Mouse (Mus musculus): Measurements from ENCODE around the gene Iqgap3. TPM values are rescaled to one million over a fixed set of nuclear protein-coding genes. Genes with fewer than 3 reads are reported as not detected.
A peak's percentile ranks its signal among the peaks of the same experiment; 100 is the strongest.

Gene Iqgap3
- polyA plus RNA-seq, 1 experiment, result 3.3 TPM

DNA sequence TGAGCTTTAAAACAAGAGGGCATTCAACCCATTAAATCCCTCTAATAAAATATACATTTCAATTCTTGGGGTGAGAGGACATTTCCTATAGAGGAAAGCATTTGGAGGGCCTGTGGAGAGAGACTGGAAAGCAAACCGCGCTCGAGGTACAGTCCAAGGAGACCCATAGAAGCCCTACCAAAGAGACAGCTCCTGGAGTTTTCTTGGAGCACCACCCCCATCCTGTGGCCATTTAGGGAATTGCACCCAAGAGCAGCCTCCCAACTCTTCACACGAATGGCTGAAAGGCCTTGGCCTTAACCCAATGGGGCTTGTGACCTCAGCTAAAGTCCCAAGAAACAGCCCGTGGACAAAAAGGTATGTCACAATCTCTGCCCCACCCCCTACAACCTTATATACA, 10.0 kb upstream of the Iqgap3 start:
- Histone ChIP-seq H3K9me3 (no peaks in the 10 kb centered on the region), H3K4me1 (peaks cover 10% of the 10 kb centered on the region; the same call in 1 of the 2 replicates), H3K27me3 (replicated peaks) (peaks cover 59% of the 10 kb centered on the region), H3K36me3 (replicated peaks; ENCODE audit: low read length) (no peaks in the 10 kb centered on the region), H3K4me3 (replicated peaks) (no peak overlapping the region)
- TF ChIP-seq FLI1 (IDR thresholded peaks at IDR 0.05; ENCODE audit: low read length), result no peak
- TF ChIP-seq GATA1 (IDR thresholded peaks at IDR 0.05; ENCODE audit: borderline replicate concordance, low read length), result no peak

DNA sequence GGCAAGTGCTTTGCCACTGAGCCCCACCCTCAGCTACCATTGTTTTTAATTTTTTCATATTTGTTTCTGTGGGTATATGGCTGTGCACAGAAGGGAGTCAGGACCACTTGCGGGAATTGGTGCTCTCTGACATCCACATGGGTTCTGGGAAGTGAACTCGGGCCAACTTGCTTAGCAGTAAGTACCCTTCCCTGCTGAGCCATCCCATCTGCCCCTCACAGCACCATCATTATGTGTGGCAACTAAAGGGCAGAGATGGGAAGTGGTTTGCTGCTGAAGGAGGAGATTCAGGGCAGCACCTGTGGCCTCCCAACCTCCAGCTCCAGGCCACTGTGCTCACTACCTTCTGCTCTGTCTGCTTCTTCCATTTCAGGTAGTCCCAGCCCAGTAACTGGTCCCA, 8.1 kb upstream of the Iqgap3 start:
- Histone ChIP-seq H3K4me1 (peaks cover 13% of the 10 kb centered on the region; the same call in 1 of the 2 replicates), H3K36me3 (replicated peaks; ENCODE audit: low read length) (no peaks in the 10 kb centered on the region), H3K27me3 (replicated peaks) (peaks cover 65% of the 10 kb centered on the region), H3K4me3 (replicated peaks) (no peak overlapping the region), H3K9me3 (no peaks in the 10 kb centered on the region)
- TF ChIP-seq FLI1 (IDR thresholded peaks at IDR 0.05; ENCODE audit: low read length), result no peak
- no peak for TF ChIP-seq GATA1 (IDR thresholded peaks at IDR 0.05; ENCODE audit: borderline replicate concordance, low read length)

DNA sequence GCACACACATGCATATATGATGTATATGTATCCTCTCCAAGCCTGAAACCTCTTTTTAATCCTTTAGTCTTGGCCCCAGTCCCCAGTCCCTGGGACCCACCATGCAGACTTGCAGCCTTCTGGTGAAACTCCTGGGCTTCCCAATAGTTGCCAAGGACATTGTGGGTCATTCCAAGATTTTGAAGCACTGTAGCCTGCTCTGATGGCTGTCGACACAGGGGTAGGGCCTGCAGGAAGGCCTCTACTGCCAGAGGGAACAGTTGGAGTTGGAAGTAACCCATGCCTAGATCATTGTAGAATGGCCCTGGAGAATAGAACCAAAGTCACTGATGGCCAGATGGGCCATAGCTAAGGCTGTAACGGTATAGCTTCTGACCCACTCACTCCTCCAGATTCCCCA, 7.4 kb upstream of the Iqgap3 start:
- peaks cover 69% of the 10 kb centered on the region for H3K27me3 ChIP-seq (replicated peaks)
- peaks cover 13% of the 10 kb centered on the region; the same call in 1 of the 2 replicates for H3K4me1 ChIP-seq
- TF ChIP-seq FLI1 (IDR thresholded peaks at IDR 0.05; ENCODE audit: low read length) (no peak), GATA1 (IDR thresholded peaks at IDR 0.05; ENCODE audit: borderline replicate concordance, low read length) (no peak)
- H3K9me3 ChIP-seq, result no peaks in the 10 kb centered on the region
- no peak overlapping the region for H3K4me3 ChIP-seq (replicated peaks)
- no peaks in the 10 kb centered on the region for H3K36me3 ChIP-seq (replicated peaks; ENCODE audit: low read length)

DNA sequence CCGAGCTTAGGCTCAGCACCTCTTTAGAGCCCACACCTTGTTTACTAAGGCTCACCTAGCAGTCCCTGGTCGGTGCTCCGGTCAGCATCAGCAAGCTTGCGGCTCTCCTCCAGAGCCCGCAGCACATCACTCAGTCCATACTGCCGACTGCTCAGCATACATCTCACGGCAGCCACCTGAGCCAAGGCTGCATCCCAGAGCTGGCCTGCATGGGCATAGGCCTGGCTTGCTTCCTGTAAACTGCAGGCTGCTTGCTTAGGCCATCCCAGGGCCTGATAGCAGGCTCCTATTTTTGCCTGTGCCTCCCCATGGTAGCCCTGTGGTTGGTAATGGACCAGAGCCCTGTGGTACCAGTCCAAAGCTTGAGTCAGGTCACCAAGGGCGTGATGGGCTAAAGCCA, 7.0 kb upstream of the Iqgap3 start:
- peaks cover 65% of the 10 kb centered on the region for H3K27me3 ChIP-seq (replicated peaks)
- H3K4me1 ChIP-seq, result peaks cover 13% of the 10 kb centered on the region; the same call in 1 of the 2 replicates
- H3K4me3 ChIP-seq (replicated peaks), result no peak overlapping the region
- no peak for TF ChIP-seq GATA1 (IDR thresholded peaks at IDR 0.05; ENCODE audit: borderline replicate concordance, low read length)
- TF ChIP-seq FLI1 (IDR thresholded peaks at IDR 0.05; ENCODE audit: low read length), result no peak
- H3K36me3 ChIP-seq (replicated peaks; ENCODE audit: low read length), result no peaks in the 10 kb centered on the region
- no peaks in the 10 kb centered on the region for H3K9me3 ChIP-seq

DNA sequence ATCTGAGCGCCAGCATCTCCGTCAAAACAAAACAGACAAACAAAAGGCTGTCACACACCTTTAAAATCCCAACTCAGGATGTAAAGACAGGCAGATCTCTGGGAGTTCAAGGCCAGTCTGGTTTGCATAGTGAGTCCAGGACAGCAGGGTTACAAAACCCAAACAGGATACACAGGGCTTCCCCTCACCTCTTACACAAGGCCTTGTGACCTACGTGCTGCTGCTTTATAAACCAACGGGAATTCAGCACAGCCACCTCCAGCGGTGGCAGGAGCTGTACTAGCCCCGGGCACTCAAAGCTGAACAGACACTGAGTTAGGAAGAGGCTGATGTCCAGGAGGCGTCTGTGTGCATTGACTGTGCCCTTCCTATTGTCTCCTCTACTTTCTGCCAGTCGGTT, 4.3 kb upstream of the Iqgap3 start:
- Histone ChIP-seq H3K36me3 (replicated peaks; ENCODE audit: low read length) (no peaks in the 10 kb centered on the region), H3K27me3 (replicated peaks) (peaks cover 45% of the 10 kb centered on the region), H3K4me3 (replicated peaks) (no peak overlapping the region), H3K9me3 (no peaks in the 10 kb centered on the region), H3K4me1 (peaks cover 15% of the 10 kb centered on the region)
- TF ChIP-seq GATA1 (IDR thresholded peaks at IDR 0.05; ENCODE audit: borderline replicate concordance, low read length) (no peak), FLI1 (IDR thresholded peaks at IDR 0.05; ENCODE audit: low read length) (no peak)

DNA sequence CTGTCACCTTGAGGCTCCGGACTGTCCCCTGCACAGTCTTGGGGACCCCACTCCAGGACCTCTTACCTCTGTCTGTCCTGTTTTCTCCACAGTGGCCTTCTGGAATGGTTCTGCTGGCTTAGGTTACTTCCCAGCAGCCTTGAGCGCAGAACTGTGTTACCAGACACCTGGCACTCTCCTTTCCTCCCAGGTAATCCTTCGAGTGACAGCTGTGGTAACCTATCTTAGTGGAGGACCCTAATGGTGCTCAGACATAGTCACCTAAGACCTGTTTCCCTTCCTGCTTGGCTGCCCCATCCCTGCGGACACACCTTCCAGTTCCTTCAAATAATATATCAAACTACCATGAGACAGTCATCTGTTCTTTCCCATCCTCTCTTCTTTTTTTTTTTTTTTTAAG, 3.6 kb upstream of the Iqgap3 start, which contains the start of gene Ttc24:
TSS of gene Ttc24 (minus strand) at position 101 of the 400 bp plus-strand sequence.
- Histone ChIP-seq H3K4me1 (peaks cover 23% of the 10 kb centered on the region), H3K9me3 (no peaks in the 10 kb centered on the region), H3K36me3 (replicated peaks; ENCODE audit: low read length) (no peaks in the 10 kb centered on the region), H3K27me3 (replicated peaks) (peaks cover 40% of the 10 kb centered on the region), H3K4me3 (replicated peaks) (no peak within 1 kb of the TSS)
- no peak for TF ChIP-seq GATA1 (IDR thresholded peaks at IDR 0.05; ENCODE audit: borderline replicate concordance, low read length)
- TF ChIP-seq FLI1 (IDR thresholded peaks at IDR 0.05; ENCODE audit: low read length), result no peak

DNA sequence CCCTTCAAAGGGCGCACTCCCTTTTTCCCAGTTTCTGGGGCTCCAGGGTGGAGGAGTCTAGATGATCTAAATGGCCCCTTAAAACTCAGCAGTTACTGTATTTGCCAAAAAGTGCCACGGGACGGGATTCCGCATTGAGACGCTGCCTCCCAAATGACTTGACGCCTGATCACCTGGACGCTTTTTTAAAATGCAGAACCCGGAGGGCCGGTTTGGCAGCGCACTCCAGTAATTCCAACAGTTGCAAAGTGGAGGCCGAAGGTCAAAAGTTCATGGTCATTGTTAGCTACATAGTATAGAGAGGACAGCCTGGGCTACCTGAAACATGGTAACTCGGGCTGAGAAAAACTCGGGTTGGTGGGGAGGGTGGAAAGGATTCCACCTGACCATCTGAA, 450 bp downstream of the Iqgap3 start:
- Histone ChIP-seq H3K36me3 (replicated peaks; ENCODE audit: low read length) (peaks cover 19% of the 10 kb centered on the region), H3K9me3 (no peaks in the 10 kb centered on the region), H3K27me3 (replicated peaks) (peaks cover 14% of the 10 kb centered on the region), H3K4me3 (replicated peaks) (peak overlapping the region; percentile 93), H3K4me1 (peaks cover 28% of the 10 kb centered on the region)
- TF ChIP-seq GATA1 (IDR thresholded peaks at IDR 0.05; ENCODE audit: borderline replicate concordance, low read length) (no peak), FLI1 (IDR thresholded peaks at IDR 0.05; ENCODE audit: low read length) (no peak)

DNA sequence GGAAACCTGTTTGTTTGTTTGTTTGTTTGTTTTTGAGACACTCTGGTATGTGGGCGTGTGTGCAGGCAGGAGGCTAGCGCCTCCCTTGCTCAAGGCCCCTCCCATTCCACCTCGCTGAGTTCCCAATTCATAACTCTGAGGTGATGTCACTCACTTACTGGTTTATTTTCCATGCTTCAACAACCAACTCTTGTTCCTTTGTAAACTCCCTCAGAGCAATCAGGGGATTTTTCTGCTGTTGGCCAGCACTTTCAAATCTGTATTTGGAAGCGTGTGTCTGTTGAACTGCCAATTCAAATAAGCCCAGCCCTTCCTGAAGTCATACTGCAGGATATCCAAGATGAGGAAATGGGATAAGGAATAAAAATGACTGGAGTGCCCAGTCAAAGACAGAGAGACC, 892 bp downstream of the Iqgap3 start:
- peak overlapping the region; percentile 93 for H3K4me3 ChIP-seq (replicated peaks)
- H3K36me3 ChIP-seq (replicated peaks; ENCODE audit: low read length), result peaks cover 19% of the 10 kb centered on the region
- no peaks in the 10 kb centered on the region for H3K9me3 ChIP-seq
- peaks cover 9% of the 10 kb centered on the region for H3K27me3 ChIP-seq (replicated peaks)
- peaks cover 25% of the 10 kb centered on the region for H3K4me1 ChIP-seq
- TF ChIP-seq GATA1 (IDR thresholded peaks at IDR 0.05; ENCODE audit: borderline replicate concordance, low read length) (no peak), FLI1 (IDR thresholded peaks at IDR 0.05; ENCODE audit: low read length) (no peak)

DNA sequence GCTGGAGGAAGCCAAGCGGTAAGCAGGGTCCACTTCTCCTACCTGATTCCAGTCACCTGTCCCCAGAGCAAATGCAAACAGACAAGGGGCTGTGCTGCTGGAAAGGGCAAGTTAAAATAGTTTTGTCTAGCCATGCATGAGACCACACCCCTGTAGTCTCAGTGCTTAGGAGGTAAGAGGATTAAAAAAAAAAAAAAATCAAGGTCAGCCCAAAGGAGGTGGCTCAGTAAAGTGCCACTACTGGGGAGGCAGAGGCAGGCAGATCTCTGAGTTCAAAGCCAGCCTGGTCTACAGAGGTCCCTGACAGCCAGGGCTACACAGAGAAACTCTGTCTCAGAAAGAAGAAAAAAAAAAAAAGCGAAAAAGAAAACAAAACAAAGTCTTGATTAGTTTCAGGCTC, 2.2 kb downstream of the Iqgap3 start:
- Histone ChIP-seq H3K36me3 (replicated peaks; ENCODE audit: low read length) (peaks cover 26% of the 10 kb centered on the region), H3K9me3 (no peaks in the 10 kb centered on the region), H3K4me3 (replicated peaks) (no peak overlapping the region), H3K4me1 (peaks cover 25% of the 10 kb centered on the region), H3K27me3 (replicated peaks) (peaks cover 4% of the 10 kb centered on the region)
- TF ChIP-seq GATA1 (IDR thresholded peaks at IDR 0.05; ENCODE audit: borderline replicate concordance, low read length), result no peak
- no peak for TF ChIP-seq FLI1 (IDR thresholded peaks at IDR 0.05; ENCODE audit: low read length)

DNA sequence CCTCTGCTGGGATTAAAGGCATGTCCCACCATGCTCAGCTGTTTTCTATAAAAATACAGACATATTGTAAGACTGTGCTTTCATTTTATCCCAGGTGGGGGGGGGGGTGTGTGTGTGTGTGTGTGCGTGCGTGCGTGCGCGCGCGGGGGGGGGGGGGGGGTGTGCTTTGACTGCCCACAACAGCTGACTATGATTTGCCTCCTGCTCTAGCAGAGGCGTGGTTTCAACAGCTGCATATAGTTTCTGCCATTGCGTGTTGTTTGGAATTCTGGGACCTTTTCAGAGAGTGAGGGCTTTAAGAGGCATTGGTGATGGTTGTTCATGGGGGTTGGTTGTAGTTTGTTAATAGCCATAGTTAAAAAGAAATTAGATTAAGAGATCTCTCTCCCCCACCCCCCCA, 3.7 kb downstream of the Iqgap3 start:
- Histone ChIP-seq H3K9me3 (no peaks in the 10 kb centered on the region), H3K36me3 (replicated peaks; ENCODE audit: low read length) (peaks cover 41% of the 10 kb centered on the region)
- no peak for TF ChIP-seq FLI1 (IDR thresholded peaks at IDR 0.05; ENCODE audit: low read length)
- TF ChIP-seq GATA1 (IDR thresholded peaks at IDR 0.05; ENCODE audit: borderline replicate concordance, low read length), result no peak

DNA sequence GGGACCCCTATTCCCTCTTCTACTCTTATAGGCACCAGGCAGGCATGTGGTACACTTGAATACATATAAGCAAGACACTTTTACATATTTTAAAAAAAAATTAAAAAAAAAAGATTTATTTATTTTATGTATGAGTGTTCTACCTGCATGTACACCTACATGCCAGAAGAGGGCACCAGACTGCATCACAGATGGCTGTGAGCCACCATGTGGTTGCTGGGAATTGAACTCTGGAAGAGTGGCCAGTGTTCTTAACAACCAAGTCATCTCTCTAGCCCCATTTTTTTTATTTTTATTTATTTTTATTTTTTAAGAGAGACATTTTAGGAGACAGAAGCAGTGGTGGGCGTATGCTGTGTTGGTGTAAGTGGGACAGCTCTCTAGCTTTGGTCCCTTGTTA, 5.9 kb downstream of the Iqgap3 start:
- H3K9me3 ChIP-seq, result no peaks in the 10 kb centered on the region
- H3K27me3 ChIP-seq (replicated peaks), result no peaks in the 10 kb centered on the region
- TF ChIP-seq FLI1 (IDR thresholded peaks at IDR 0.05; ENCODE audit: low read length) (no peak), GATA1 (IDR thresholded peaks at IDR 0.05; ENCODE audit: borderline replicate concordance, low read length) (no peak)
- peaks cover 63% of the 10 kb centered on the region for H3K36me3 ChIP-seq (replicated peaks; ENCODE audit: low read length)
- peaks cover 10% of the 10 kb centered on the region for H3K4me1 ChIP-seq
- no peak overlapping the region for H3K4me3 ChIP-seq (replicated peaks)

More for the DNA sequence above, 3.7 kb downstream of the Iqgap3 start:
- Histone ChIP-seq H3K4me3 (replicated peaks) (no peak overlapping the region), H3K27me3 (replicated peaks) (no peaks in the 10 kb centered on the region), H3K4me1 (peaks cover 25% of the 10 kb centered on the region)
